Mouse (Mus musculus): ENCODE results near the gene Jpt2.
"Not testable (repeated sequence)": the region's sequence is repeated elsewhere in the genome, so short reads cannot be mapped to it uniquely, and the experiment has no call there.

The Jpt2 gene

DNA sequence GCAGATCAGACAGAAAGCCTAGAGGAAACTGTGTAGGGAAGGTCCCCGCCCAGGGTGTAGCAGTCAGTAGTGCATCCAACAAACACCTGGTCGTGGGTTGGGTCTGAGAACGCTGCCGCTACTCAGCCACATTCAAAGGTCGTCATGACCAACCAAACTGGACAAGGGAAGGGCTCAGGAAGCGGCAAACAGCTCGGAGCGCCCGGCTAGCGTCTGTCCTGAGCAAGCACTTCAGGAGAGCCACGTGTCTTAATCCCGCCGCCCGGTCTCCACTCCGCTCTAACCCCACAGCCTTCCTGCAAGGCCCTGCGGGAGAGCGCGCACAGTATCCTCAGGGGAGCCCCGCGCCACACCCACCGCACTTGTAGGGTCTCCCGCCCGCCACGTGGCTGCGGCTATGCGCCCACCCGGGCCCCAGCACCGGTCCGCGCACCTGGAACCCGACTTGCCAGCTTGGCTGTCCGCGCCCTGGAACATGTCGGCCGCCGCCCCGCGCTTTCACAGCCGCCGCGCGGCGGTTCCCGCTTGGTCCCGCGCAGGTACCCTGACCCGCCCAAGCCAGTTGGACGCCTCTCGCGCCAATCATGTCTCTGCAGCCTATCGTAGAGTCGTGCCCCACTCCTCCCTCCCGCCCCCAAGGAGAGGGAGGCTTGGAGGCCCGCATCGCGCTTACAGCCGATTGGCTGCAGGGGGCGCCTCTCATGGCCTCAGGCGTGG lies at the start of gene Jpt2:
Gene Jpt2, minus strand, starts transcription at position 555 of the 717 bp plus-strand sequence.
- DNase-seq (ENCODE audit: extremely low read depth, low read depth, low spot score), result no peak

DNA sequence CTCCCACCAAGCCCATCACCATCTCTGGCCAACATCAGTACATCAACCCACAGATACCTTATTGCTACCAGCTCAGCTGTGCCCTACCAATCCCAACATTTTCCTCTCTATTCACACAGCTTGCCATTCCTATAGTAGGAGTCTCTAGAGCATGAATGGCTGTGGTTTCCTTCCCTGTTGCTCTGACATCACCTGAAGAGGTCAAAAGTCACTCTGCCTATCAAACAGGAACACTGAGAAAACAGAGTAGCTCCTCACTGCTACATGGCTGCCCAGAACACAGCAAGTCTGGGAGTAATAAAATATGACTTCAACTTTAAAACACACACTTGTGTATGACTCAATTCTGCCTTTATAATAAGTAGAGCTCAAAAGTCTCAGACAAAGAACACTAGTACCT lies 47.0 kb upstream of the Jpt2 start:
- DNase-seq (ENCODE audit: extremely low read depth, low read depth, low spot score), result no peak

GRCm38 (mm10) chr17:25005102-25005501 lies 44.6 kb upstream of the Jpt2 start:
- DNase-seq (ENCODE audit: extremely low read depth, low read depth, low spot score), result no peak

DNA sequence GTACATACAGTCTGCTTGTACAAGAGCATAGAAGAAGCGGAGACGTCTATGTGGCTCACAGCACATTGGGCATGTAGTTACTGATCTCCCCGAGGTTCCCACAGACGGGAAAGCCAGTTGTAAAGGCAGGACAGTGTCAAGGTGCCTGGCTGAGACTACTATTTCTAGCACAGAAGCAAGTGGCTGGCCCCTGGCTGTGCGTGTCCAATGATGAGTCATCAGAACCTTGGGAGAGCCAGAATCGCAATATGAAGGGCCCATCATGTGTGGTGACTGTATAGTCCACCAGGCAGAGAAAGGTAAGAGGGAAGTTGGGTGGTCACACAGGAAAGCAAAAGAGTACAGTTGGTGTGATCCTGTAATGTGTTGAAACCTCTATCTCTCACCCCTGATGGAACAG lies 34.2 kb upstream of the Jpt2 start:
- DNase-seq (ENCODE audit: extremely low read depth, low read depth, low spot score), result no peak

DNA sequence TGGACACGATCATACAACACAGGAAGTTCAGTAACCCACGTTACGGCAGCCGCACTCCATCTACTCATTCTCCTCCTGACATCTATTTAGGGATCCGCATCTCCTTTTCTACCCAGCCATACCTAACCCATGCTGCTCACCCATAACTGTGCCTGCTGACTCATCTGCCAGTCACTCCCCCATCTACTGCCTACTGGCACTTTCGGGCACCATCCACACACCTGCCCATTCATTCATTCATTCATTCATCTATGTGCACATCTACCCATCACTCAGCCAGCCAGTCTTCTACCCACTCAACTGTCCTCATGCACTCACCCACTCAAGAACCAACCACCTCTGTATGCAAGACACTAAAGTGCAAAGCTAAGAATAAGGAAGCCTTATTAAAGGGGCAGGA lies 26.7 kb upstream of the Jpt2 start:
- no peak for DNase-seq (ENCODE audit: extremely low read depth, low read depth, low spot score)

- no peak for DNase-seq (ENCODE audit: extremely low read depth, low read depth, low spot score)
Observed at GRCm38 (mm10) chr17:24960852-24961715, 595 bp upstream of the Jpt2 start.

DNA sequence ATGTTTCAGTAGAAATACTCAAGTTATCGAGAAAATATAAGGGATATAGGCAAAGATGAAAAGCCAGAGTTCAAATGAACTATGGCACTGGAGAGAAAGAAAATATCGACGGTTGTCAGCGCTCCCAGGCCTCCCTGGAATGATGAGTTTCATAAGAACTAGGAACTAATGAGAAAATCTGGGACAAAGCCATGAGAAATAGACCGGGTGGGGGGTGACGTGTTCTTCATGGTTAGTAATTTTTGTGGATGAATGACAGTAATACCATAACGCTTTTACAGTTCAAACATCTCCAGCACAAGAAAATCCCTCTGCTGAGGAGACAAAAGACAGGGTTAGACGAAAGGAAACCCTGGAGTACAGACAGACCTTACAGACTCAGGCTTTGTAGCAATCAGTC lies 1.1 kb downstream of the Jpt2 start:
- DNase-seq (ENCODE audit: extremely low read depth, low read depth, low spot score), result no peak

- DNase-seq (ENCODE audit: extremely low read depth, low read depth, low spot score), result no peak
Observed at GRCm38 (mm10) chr17:24953291-24953690, 7.2 kb downstream of the Jpt2 start.

GRCm38 (mm10) chr17:24950671-24951070 lies 9.8 kb downstream of the Jpt2 start:
- DNase-seq (ENCODE audit: extremely low read depth, low read depth, low spot score), result no peak

DNA sequence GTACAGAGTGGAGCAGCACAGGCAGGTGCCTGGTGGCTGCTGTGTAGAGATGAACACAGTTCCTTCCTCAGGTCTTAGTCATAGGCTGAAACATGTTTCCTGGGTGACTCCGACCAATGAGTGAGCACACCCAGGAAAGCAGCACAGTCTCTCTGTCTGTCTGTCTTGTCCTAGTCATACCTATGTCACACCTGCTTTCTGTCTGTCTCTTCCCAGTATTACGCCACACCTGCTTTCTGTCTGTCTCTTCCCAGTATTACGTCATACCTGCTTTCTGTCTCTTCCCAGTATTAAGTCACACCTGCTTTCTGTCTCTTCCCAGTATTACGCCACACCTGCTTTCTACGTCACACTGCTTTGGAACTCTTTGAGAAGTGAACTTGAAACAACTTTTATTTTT lies 12.3 kb downstream of the Jpt2 start:
- DNase-seq (ENCODE audit: extremely low read depth, low read depth, low spot score), result peak; percentile 50

DNA sequence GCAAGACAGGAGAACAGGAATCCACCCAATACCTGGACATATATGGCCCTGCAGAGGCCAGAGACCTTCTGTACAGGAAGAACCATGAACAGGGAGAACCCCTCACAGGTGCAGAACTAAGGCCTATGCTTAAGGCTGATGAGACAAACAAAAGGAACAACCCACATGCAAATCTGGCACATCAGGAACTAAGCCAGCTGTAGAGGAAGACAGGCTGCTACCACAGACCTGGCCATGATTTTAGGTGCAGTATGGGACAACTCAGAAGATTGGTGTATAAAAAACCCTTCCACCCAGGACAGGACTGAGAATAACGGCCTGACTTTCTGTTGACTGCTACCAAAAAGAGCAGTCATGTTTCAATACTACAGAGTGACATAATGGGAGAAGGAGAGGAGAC lies 16.9 kb downstream of the Jpt2 start:
- DNase-seq (ENCODE audit: extremely low read depth, low read depth, low spot score), result not testable (repeated sequence)

DNA sequence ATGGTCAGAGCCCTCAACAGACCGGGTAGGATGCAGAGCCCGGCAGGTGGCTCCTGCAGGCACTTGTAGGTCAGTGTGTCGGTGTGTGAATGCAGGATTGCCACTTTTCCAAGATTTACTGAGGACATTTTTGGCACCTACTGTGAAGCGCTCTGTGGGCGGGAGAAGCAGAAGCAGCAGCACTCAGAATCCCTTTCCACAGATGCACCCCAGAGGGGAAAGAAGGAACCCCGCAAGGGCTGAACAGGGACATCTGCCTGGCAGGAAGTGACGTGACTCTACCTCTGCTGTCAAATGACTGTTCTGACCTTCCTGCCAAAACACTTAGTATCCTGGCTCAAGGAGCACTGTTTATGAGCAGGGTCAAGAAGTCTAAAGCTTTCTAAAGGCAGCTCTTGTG lies 17.5 kb downstream of the Jpt2 start:
- DNase-seq (ENCODE audit: extremely low read depth, low read depth, low spot score), result no peak

DNA sequence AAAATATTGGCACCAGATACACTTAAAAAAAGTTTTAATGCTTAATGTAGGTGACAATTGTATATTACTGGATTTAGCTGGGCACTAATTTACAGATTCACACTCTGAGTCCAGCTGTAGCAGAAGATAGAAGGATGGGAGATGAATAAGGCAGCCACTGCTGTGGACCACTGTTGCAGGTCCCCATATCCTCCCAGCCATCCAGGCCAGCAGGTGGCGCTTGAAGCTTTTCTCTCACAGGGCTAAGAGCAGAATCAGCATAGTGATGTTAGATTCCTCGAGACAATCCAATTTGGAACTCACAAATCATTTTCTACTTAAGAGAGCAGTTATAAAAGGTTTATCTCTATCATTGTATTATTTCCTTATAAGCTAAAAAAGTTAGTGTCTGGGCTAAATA lies 18.0 kb downstream of the Jpt2 start:
- not testable (repeated sequence) for DNase-seq (ENCODE audit: extremely low read depth, low read depth, low spot score)

GRCm38 (mm10) chr17:24937266-24937665 lies 23.2 kb downstream of the Jpt2 start:
- DNase-seq (ENCODE audit: extremely low read depth, low read depth, low spot score), result no peak

DNA sequence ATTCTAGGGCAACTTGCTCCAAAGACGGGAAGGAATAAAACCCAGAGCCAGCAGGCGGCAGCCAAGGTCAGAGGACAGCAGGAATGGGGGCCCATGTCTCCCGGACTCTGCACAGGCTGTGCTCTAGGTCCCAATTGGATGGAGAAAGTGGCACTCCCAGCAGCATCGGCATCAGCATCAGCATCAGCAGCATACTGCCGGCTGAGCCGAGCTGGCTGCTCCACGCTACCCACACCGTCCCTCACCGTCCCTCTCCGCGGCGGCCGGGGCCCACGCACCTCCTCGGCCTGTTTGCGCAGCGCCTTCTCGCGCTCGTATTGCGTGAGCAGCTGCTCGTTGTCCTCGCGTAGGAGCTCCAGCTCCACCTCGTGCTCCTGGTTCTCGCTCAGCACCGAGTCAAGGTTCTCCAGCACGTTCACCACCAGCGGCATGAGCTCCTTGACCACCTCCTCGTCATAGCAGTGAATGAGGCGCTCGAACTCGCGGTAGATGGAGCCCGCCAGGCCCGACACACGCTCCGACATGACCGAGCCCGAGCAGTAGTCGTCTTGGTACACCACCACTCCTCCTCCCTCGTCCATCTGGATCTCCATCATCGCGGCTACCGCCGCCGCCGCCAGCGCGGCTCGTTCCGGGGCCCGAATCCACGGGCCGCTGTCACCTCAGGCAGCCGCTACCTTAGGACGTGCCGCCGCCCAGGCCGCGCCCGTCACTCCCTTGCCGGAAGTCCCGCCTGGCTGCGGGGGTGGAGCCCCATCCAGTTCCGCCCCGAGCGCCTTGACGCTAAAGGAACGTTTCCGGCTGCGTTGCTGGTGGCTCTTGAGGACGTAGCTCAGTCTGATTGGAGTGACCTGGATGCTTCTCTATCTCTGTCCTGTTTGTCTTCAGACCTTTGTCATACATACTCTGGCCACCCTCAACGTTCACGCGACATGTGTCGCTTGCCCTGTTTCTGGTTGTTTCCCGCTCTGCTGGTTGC lies 23.9 kb downstream of the Jpt2 start, which contains the start of gene Mapk8ip3:
Gene Mapk8ip3, minus strand, starts transcription at position 719 of the 979 bp plus-strand sequence.
- no peak for DNase-seq (ENCODE audit: extremely low read depth, low read depth, low spot score)

- DNase-seq (ENCODE audit: extremely low read depth, low read depth, low spot score), result no peak
Observed at GRCm38 (mm10) chr17:24935666-24936065, 24.8 kb downstream of the Jpt2 start.

GRCm38 (mm10) chr17:24934926-24935325 lies 25.6 kb downstream of the Jpt2 start:
- DNase-seq (ENCODE audit: extremely low read depth, low read depth, low spot score), result no peak

GRCm38 (mm10) chr17:24933163-24933562 lies 27.3 kb downstream of the Jpt2 start:
- no peak for DNase-seq (ENCODE audit: extremely low read depth, low read depth, low spot score)

DNA sequence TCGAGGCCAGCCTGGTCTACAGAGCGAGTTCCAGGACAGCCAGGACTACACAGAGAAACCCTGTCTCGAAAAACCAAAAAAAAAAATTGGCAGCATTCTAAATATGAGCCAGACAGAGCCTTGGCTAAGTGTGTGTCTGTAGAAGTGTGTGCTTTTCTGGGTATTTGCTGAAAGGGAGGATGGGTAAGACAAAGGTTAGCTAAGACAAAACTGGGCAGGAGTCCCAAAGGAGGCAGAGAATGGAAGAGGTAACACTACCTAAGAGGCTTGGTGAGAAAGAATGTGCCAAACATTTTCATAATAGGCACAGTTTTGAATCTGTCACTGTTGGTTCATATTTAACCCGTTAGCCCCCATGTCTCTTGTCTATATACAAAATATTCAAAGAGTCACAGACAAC lies 28.1 kb downstream of the Jpt2 start:
- no peak for DNase-seq (ENCODE audit: extremely low read depth, low read depth, low spot score)

DNA sequence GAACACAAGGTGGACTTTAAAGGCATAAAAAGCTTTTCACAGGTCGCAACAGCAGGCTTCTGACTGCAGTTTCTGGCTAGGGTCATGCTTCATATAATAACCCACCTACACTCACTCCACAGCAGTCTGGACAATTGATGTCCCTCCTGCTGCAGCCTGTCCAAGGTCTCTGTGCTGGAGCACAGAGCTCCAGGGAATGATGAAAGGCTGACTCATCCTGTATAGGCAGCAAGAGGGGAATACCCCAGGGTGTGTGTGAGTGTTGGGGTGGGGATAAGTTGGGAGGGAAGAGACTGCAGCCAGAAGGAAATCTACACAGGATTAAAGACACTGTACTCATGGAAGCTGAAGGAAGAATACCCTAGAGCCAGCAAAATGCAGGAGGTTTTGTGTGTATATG lies 31.0 kb downstream of the Jpt2 start:
- no peak for DNase-seq (ENCODE audit: extremely low read depth, low read depth, low spot score)

GRCm38 (mm10) chr17:24923246-24923645 lies 37.2 kb downstream of the Jpt2 start:
- no peak for DNase-seq (ENCODE audit: extremely low read depth, low read depth, low spot score)
